Comparison of ENCODE assay signal across 16 mouse cellular contexts in genomic region chr1:82544419-82545185, GRCm38 (mm10). TPM values are rescaled to one million over a fixed set of nuclear protein-coding genes. Genes with fewer than 3 reads are reported as not detected.
A peak's percentile ranks its signal among the peaks of the same experiment; 100 is the strongest.
DNase-seq lines count a peak whose midpoint lies in the region; ATAC-seq and TF ChIP-seq lines count a peak whose summit lies in the region.
"Had no signal": no experiment of that assay in that cellular context is flagged by ENCODE, and none has a peak within 500 bp of the region (broad histone marks: within the 10 kb centered on the region; RNA-seq: fewer than 3 reads in every experiment).

No protein-coding gene starts in this region.

- H3K36me3 ChIP-seq in kidney, adult 2 months (ENCODE audit: control insufficient read depth, insufficient read depth, low read length), result peaks cover 2% of the 10 kb centered on the region; the same call in 1 of the 2 replicates
- no peaks in the 10 kb centered on the region for H3K36me3 ChIP-seq in forebrain, embryonic 15.5 days
- H3K36me3 ChIP-seq in limb, embryonic 12.5 days, result no peaks in the 10 kb centered on the region

- peak; percentile 35 for DNase-seq in kidney, adult 2 months
- DNase-seq in kidney, adult 18-20 months, result no peak
- peak; percentile 86 for DNase-seq in Patski (ENCODE audit: low read depth, low spot score)
- DNase-seq in layer of hippocampus, adult 11-12 months (ENCODE audit: low spot score), result no peak
- no peak for DNase-seq in heart, postnatal 14 days
- DNase-seq: adrenal gland, adult 8-10 months; cerebellum, adult 8-10 months; right cerebral cortex, postnatal 4 days; thymus, adult 2 months had no signal

- H3K9me3 ChIP-seq in forebrain, embryonic 15.5 days, result no peaks in the 10 kb centered on the region
- H3K9me3 ChIP-seq in limb, embryonic 12.5 days, result no peaks in the 10 kb centered on the region

- CTCF ChIA-PET in Patski (lab: Charles Lee), result interaction anchor here (1.3 to 1.8 kb wide), 2 partner anchors 10 to 11 kb away, joined by 3 to 4 read pairs; no protein-coding TSS in a partner anchor

- H3K4me2 ChIP-seq in forebrain, embryonic 15.5 days (replicated peaks), result no peak overlapping the region
- H3K4me2 ChIP-seq in limb, embryonic 12.5 days, result no peak overlapping the region
- H3K4me2 ChIP-seq: midbrain, embryonic 11.5 days had no signal

- peak; percentile 73 for ATAC-seq in Patski
- peak; percentile 68 for ATAC-seq in forebrain, embryonic 15.5 days (replicated peaks)
- no peak for ATAC-seq in limb, embryonic 12.5 days (ENCODE audit: insufficient number of reproducible peaks, insufficient read depth, low FRiP score, low TSS enrichment, low read depth)
- ATAC-seq: inflammation-experienced regulatory T-cells, adult 6 months had no signal

- H3K27me3 ChIP-seq in kidney, adult 2 months (replicated peaks; ENCODE audit: control insufficient read depth, insufficient read depth, low read length), result no peaks in the 10 kb centered on the region
- no peaks in the 10 kb centered on the region for H3K27me3 ChIP-seq in Patski
- H3K27me3 ChIP-seq in forebrain, embryonic 15.5 days, result no peaks in the 10 kb centered on the region
- no peaks in the 10 kb centered on the region for H3K27me3 ChIP-seq in limb, embryonic 12.5 days

- in situ Hi-C loops in Patski (cut with MboI; ENCODE audit: low pct_unique_long_range_greater_than_20kb), result no loop called here

- no peak for TF ChIP-seq CTCF in kidney, adult 2 months (conservative IDR thresholded peaks at IDR 0.05; ENCODE audit: insufficient read depth, insufficient read length, low read depth, low read length)
- TF ChIP-seq CTCF in Patski (IDR thresholded peaks at IDR 0.05), result no peak

- H3K4me3 ChIP-seq in kidney, adult 2 months (ENCODE audit: insufficient read depth, low read depth, low read length), result no peak overlapping the region
- no peak overlapping the region for H3K4me3 ChIP-seq in forebrain, embryonic 15.5 days
- H3K4me3 ChIP-seq in limb, embryonic 12.5 days (replicated peaks), result no peak overlapping the region
- H3K4me3 ChIP-seq: erythroblast, embryonic 14.5 days; myocyte had no signal

- no peak overlapping the region for H3K9ac ChIP-seq in forebrain, embryonic 15.5 days (replicated peaks)
- H3K9ac ChIP-seq in limb, embryonic 12.5 days (replicated peaks), result no peak overlapping the region

- 0 out of 2 replicates have a peak, but pooled peaks cover 2% of the 10 kb centered on the region for H3K4me1 ChIP-seq in kidney, adult 2 months (ENCODE audit: control insufficient read depth, insufficient read depth, low read length)
- peaks cover 6% of the 10 kb centered on the region for H3K4me1 ChIP-seq in forebrain, embryonic 15.5 days
- peaks cover 14% of the 10 kb centered on the region for H3K4me1 ChIP-seq in limb, embryonic 12.5 days (replicated peaks)

- POLR2A ChIA-PET in Patski (lab: Charles Lee), result no interaction called here

- WGBS in kidney, adult 2 months, result 34% methylated on average over 6 of the region's 6 CpGs
- WGBS in forebrain, embryonic 15.5 days, result 22% methylated on average over 6 of the region's 6 CpGs
- WGBS in limb, embryonic 12.5 days, result 23% methylated on average over 6 of the region's 6 CpGs

- no peak for TF ChIP-seq POLR2A in kidney, adult 2 months (IDR thresholded peaks at IDR 0.05; ENCODE audit: low read depth, low read length)

- H3K27ac ChIP-seq in kidney, adult 2 months (ENCODE audit: insufficient read depth, low read depth, low read length), result peak overlapping the region; percentile 5
- H3K27ac ChIP-seq in forebrain, embryonic 15.5 days (replicated peaks), result no peak overlapping the region
- 0 out of 2 replicates have a peak overlapping the region, but pooled peaks have one; percentile 20 for H3K27ac ChIP-seq in limb, embryonic 12.5 days

- intact Hi-C loops in heart, postnatal 14 days (cut with DNase I), result no loop called here

RNA-seq across cellular contexts. Expression of gene Col4a4, which starts 42.0 kb away (rescaled TPM):
- 29.4 and 32.7 TPM in 2 replicates for polyA plus RNA-seq in kidney, adult 2 months (2012; rRNA removed)
- polyA plus RNA-seq in Patski (2021), result 43.2 TPM
- 0.22 and 0.28 TPM in 2 replicates for polyA plus RNA-seq in forebrain, embryonic 15.5 days (2015; fragmentation: Nextera tagmentation; extraction: Ambion mirVana)
- 0.06 and 0.10 TPM in 2 replicates for polyA plus RNA-seq in limb, embryonic 12.5 days (2016; fragmentation: Nextera tagmentation; extraction: Ambion mirVana)
- total RNA-seq in heart, postnatal 14 days (2021), result 10 to 100 TPM; 13.3 to 15.1 TPM
- polyA plus RNA-seq: erythroblast, embryonic 14.5 days had no signal

RNA-seq across cellular contexts. Expression of gene Col4a3, which starts 42.1 kb away (rescaled TPM):
- 57.7 and 78.6 TPM in 2 replicates for polyA plus RNA-seq in kidney, adult 2 months (2012; rRNA removed)
- polyA plus RNA-seq in Patski (2021), result 70.1 TPM
- polyA plus RNA-seq in forebrain, embryonic 15.5 days (2015; fragmentation: Nextera tagmentation; extraction: Ambion mirVana), result 0.22 and 0.29 TPM in 2 replicates
- 0.03 and 0.05 TPM in 2 replicates for polyA plus RNA-seq in limb, embryonic 12.5 days (2016; fragmentation: Nextera tagmentation; extraction: Ambion mirVana)
- total RNA-seq in heart, postnatal 14 days (2021), result 1 to 10 TPM; 5.1 to 5.5 TPM
- total RNA-seq: ES-E14 had no signal

Comparison
In these comparisons a context has a peak if more than half of its experiments do, and no peak if none do; other contexts are left out.
1. DNase-seq: peak in kidney, adult 2 months (single experiment) and Patski (single experiment); none in kidney, adult 18-20 months (single experiment), layer of hippocampus, adult 11-12 months (single experiment) and heart, postnatal 14 days (0 of 2).
2. RNA of gene Col4a4, which starts 42.0 kb away (polyA plus RNA-seq): 43.2 TPM in Patski (single experiment) and 29.4 to 32.7 TPM in kidney, adult 2 months; 0.22 to 0.28 TPM in forebrain, embryonic 15.5 days and 0.06 to 0.10 TPM in limb, embryonic 12.5 days; every median in the first group is over 10 times any median in the second.
3. RNA of gene Col4a3, which starts 42.1 kb away (polyA plus RNA-seq): 70.1 TPM in Patski (single experiment) and 57.7 to 78.6 TPM in kidney, adult 2 months; 0.22 to 0.29 TPM in forebrain, embryonic 15.5 days and 0.03 to 0.05 TPM in limb, embryonic 12.5 days; every median in the first group is over 10 times any median in the second.